Mouse (Mus musculus) neural tube, embryonic 11.5 days (tissue): ENCODE data around the gene Slc44a3. TPM values are rescaled to one million over a fixed set of nuclear protein-coding genes. Genes with fewer than 3 reads are reported as not detected.
"Not testable (repeated sequence)": the region's sequence is repeated elsewhere in the genome, so short reads cannot be mapped to it uniquely, and the experiment has no call there.

ENCODE experiments used
- ATAC-seq: fragments of 200-750 bp; cut with Nextera tagmentation; 2 replicates; pipeline ENCODE4 v1.8.0; 2017; ENCODE audit warnings: moderate number of reproducible peaks, mild to moderate bottlenecking, moderate TSS enrichment, moderate library complexity; ENCODE audit not compliant: insufficient read depth, low FRiP score, low TSS enrichment
- DNase-seq: peaks from one replicate; pipeline ENCODE4 v3.0.0-alpha.2; 2015; ENCODE audit warnings: low spot score
- H3K27ac ChIP-seq: fragments of 300-500 bp; sonication (generic); 2 replicates; pipeline ENCODE4 v1.5.1; 2014; ENCODE audit warnings: low read depth, mild to moderate bottlenecking, low read length
- H3K27me3 ChIP-seq: fragments of 300-500 bp; sonication (generic); 2 replicates; pipeline ENCODE4 v1.6.1; 2014; ENCODE audit warnings: mild to moderate bottlenecking, low read length, mixed read lengths; ENCODE audit not compliant: control insufficient read depth, insufficient read depth
- H3K36me3 ChIP-seq: fragments of 300-500 bp; sonication (generic); 2 replicates; pipeline ENCODE4 v1.6.1; 2014; ENCODE audit warnings: mild to moderate bottlenecking, low read length, moderate library complexity, mixed read lengths; ENCODE audit not compliant: control insufficient read depth, insufficient read depth
- H3K4me1 ChIP-seq: fragments of 300-500 bp; sonication (generic); 2 replicates; pipeline ENCODE4 v1.6.1; 2014; ENCODE audit warnings: low read length, mixed read lengths; ENCODE audit not compliant: control insufficient read depth, insufficient read depth
- H3K4me2 ChIP-seq: fragments of 300-500 bp; sonication (generic); 2 replicates; pipeline ENCODE4 v1.6.1; 2014; ENCODE audit warnings: low read depth, mild to moderate bottlenecking, moderate library complexity
- H3K4me3 ChIP-seq: fragments of 300-500 bp; sonication (generic); 2 replicates; pipeline ENCODE4 v1.5.1; 2014; ENCODE audit warnings: low read depth, low read length
- H3K9ac ChIP-seq: fragments of 300-500 bp; sonication (generic); 2 replicates; pipeline ENCODE4 v1.6.1; 2014; ENCODE audit warnings: mild to moderate bottlenecking, low read length
- H3K9me3 ChIP-seq: fragments of 300-500 bp; sonication (generic); 2 replicates; pipeline ENCODE4 v1.6.1; 2016; ENCODE audit warnings: low read length; ENCODE audit not compliant: control insufficient read depth
- WGBS: fragments of 180-500 bp; shearing (Covaris S2); extraction: QIAGEN DNeasy Blood & Tissue Kit; methylation state at CpG from one replicate; pipeline ENCODE4 v1.1.7; 2014; 5-methylcytosine and 5-hydroxymethylcytosine counted together
- polyA plus RNA-seq: library from polyadenylated mRNA; unstranded; fragments of >200 nt; fragmentation: Nextera tagmentation; extraction: Ambion mirVana; gene quantifications from 2 replicates; pipeline ENCODE4 v1.2.1, GENCODE M21; 2014

The Slc44a3 gene
- polyA plus RNA-seq, 1 experiment from 2014 or later = 0.31 TPM

DNA sequence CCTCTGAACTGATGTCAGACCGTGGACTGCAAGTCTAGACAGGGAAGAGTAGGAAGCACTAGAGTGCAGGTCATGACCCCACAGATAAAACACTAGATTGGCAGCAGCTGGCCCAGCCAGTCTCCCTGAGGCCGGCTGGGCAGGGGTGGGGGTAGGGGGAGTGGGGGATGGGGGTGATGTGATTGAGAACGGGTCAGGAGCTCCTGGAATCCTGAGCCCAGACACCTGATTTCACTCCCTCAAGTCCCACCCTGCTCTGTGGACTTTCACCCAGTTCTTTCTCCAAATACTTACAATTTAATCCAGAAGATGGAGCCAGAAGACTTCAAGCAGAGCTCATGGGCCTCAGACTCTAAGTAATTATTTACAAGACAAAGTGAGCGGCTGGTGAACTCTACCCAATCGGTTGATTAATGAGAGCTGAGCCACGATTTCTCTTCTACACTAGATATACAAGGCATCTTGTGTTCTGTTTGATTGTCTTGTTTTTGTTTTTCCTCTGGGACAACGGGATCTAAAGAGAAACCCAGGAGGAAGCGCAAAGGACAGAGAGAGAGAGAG lies 7.7 kb upstream of the Slc44a3 start:
- ATAC-seq = peak; percentile 75
- WGBS = 3% methylated on average over 8 of the region's 8 CpGs
- H3K9me3 ChIP-seq = no peaks in the 10 kb centered on the region
- peak overlapping the region; percentile 27; the same call in 1 of the 2 replicates for H3K27ac ChIP-seq
- peak; percentile 50 for DNase-seq
- peaks cover 12% of the 10 kb centered on the region; the same call in 1 of the 2 replicates for H3K4me1 ChIP-seq
- no peaks in the 10 kb centered on the region for H3K27me3 ChIP-seq
- H3K9ac ChIP-seq = no peak overlapping the region
- H3K4me3 ChIP-seq = no peak overlapping the region
- no peak overlapping the region for H3K4me2 ChIP-seq
- no peaks in the 10 kb centered on the region for H3K36me3 ChIP-seq

DNA sequence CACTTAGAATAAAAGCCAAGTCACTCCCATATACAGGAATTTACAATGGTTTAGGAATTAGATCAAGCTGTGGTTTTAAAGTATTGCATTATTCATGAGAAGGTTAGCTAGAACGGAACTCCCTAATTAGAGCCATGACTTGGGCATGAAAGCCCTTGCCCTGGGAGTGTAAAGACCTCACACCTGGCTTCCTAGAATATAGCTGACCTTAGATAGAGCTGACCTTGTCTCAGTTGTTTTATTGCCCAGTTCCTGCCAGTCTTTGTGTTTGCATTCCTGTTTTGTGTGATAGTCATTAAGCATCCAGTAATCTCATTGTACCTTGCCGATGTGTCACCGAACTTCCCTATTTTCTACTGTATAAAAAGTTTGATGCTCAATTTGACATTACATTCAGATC lies 6.6 kb upstream of the Slc44a3 start:
- not testable (repeated sequence) for H3K27me3 ChIP-seq, ATAC-seq, H3K9me3 ChIP-seq, DNase-seq, H3K4me2 ChIP-seq, H3K27ac ChIP-seq, H3K9ac ChIP-seq, H3K36me3 ChIP-seq, H3K4me3 ChIP-seq
- 70% methylated on average over 3 of the region's 3 CpGs for WGBS
- H3K4me1 ChIP-seq = peaks cover 12% of the 10 kb centered on the region; the same call in 1 of the 2 replicates

DNA sequence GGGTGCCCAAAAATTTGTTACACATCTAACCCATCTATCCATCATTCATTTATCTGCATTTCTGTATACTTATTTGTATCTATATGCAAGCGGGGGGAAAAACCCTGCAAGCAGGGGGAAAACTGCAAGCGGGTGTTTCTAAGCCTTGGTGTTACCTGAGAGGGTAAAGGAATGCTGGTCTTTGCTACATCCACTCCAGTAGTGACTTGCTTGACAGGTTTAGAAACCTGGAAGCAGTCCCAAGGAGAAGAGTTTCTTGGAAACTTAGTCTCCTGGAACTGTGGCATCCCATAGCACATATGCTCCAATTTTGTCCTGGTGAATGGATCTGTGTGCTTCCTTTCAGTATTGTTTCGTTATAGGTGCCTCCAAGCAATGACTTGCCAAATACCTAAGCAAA lies 5.8 kb upstream of the Slc44a3 start:
- Histone ChIP-seq H3K4me2 (no peak overlapping the region), H3K36me3 (no peaks in the 10 kb centered on the region), H3K27me3 (0 out of 2 replicates have a peak, but pooled peaks cover 1% of the 10 kb centered on the region), H3K4me3 (no peak overlapping the region), H3K27ac (no peak overlapping the region), H3K4me1 (peaks cover 12% of the 10 kb centered on the region; the same call in 1 of the 2 replicates), H3K9me3 (no peaks in the 10 kb centered on the region), H3K9ac (no peak overlapping the region)
- WGBS = 95% methylated on average over 3 of the region's 3 CpGs
- DNase-seq (no peak), ATAC-seq (no peak)

DNA sequence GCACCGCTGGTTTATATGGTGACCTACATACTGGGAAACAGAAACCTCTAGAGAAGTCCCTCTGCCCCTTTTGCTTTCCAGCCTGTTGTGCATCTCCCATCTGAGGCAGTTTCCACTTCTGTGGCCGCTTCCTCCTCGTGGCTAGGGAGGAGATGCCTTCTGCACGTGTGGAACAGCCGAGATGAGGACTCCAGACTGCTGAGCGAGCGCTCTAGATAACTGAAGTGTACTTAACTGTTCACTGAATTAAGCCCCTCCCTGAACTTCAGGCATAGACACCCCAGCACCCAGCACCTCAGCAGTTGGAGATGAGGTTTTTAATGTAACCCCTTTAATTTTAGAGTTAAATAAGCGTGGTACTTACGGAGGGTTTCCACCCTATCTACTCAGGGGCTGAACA lies 4.6 kb upstream of the Slc44a3 start:
- Histone ChIP-seq H3K9me3 (no peaks in the 10 kb centered on the region), H3K9ac (no peak overlapping the region), H3K36me3 (no peaks in the 10 kb centered on the region), H3K4me1 (peaks cover 17% of the 10 kb centered on the region), H3K27me3 (peaks cover 9% of the 10 kb centered on the region), H3K4me2 (no peak overlapping the region), H3K27ac (no peak overlapping the region), H3K4me3 (no peak overlapping the region)
- ATAC-seq = no peak
- WGBS = 79% methylated on average over 9 of the region's 9 CpGs
- DNase-seq = no peak

DNA sequence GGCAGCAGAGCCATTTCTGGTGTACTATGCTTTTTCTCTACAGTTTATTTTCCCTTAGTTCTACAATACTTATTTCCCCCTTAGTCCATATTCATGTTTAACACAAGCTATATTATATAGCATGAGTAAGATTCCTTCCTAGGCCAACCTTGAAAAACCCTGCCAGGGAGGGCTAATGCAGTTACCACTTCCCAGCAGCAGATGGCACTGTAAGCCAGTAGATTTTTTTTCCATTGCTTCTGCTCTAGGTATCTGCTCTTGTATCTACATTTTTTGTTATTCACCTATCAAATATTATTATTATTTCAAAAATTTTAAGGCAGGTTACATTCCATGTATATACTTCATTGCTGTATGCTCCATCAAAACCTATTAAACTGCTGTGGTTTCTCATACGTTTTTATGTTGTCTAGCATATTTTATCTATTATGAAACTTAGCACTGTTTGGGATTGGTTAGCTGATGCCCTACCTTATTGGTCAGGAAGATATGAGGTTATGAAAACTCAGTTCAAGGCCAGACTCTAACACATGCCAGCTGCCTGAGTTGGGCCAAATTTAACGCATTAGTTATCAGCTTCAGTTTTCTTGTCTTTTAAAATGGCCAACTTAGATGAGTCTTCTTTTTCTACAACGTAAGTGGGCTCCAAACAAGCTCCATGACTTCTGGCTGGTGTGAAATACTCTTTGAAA lies 3.8 kb upstream of the Slc44a3 start:
- Histone ChIP-seq H3K36me3 (no peaks in the 10 kb centered on the region), H3K9ac (no peak overlapping the region), H3K4me2 (no peak overlapping the region), H3K4me1 (peaks cover 22% of the 10 kb centered on the region), H3K4me3 (no peak overlapping the region), H3K27me3 (peaks cover 12% of the 10 kb centered on the region), H3K27ac (no peak overlapping the region), H3K9me3 (no peaks in the 10 kb centered on the region)
- ATAC-seq = no peak
- 95% methylated on average over 3 of the region's 3 CpGs for WGBS
- peak; percentile 74 for DNase-seq

DNA sequence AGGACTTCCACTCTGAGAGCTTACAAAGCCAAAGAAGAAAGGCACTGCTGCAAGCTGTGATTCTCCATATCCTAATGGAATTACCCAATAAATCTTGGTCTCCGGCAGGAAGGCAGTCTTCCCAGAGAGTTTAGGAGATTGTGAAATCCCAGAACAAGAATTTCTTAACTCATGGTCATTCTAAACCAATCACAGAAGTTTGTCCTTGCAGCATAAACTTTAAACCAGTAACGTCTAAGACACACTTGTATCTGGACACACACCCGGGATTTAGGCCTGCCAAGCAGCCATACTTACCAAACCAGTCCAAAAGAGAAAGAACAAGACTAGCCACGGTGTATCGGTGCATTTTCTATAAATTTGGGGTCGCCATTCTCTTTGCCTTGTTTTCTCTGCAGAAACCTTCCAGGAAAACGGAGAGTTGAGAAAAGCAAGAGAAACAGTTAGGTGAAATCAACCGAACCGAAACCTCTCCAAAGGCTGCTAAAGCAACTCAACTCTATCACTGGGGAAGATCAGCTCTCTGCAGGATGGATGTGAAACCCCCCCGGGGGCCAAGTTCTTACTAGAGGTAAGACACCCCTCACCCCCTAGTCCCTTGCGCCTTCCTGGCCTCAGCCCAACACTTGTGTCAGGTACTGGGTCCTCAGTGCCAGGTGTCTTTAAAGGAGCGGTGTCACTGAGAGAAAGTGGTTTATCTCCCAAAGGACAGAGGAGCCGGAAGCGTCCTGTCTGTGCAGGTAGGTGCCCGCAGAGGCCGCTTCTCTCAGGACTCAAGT lies 645 bp downstream of the Slc44a3 start:
- WGBS = 41% methylated on average over 16 of the region's 16 CpGs
- Histone ChIP-seq H3K27me3 (peaks cover 12% of the 10 kb centered on the region), H3K27ac (no peak overlapping the region), H3K36me3 (no peaks in the 10 kb centered on the region), H3K4me3 (0 out of 2 replicates have a peak overlapping the region, but pooled peaks have one; percentile 16), H3K9ac (no peak overlapping the region), H3K4me2 (peak overlapping the region; percentile 42), H3K9me3 (no peaks in the 10 kb centered on the region), H3K4me1 (peaks cover 21% of the 10 kb centered on the region)
- no peak for ATAC-seq
- no peak for DNase-seq

DNA sequence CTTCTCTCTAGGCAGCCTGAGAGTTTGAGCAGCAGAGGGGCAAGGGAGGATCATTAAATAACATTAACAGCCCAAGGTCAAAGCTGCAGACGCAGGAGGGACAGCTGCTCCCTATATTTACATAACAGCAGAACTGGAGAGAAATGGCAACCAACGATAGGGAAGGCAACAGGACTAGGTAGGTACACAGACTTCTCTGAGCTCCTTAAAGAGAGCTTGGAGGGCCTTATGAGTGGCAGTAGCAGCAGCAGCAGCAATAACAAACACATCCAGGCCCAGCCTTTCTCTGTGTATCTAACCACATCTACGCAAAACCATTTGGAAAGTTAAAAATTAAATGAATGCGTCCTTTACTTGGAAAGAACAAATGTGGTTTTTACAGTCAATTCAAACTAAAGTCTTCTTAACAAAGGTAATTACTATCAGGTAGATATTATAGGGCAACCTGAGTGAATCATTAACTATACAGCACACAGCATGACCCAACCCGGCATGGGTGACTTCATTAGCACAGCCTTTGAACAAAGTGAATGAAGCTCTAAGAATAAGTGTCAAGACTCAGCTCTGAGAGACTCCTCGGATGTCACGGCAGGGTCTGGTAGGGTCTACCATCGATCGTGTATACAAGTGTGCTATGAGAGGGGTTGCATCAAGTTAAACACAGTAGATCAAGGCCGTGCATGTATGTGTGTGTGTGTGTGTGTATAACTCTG lies 1.5 kb downstream of the Slc44a3 start:
- Histone ChIP-seq H3K27ac (no peak overlapping the region), H3K4me1 (peaks cover 21% of the 10 kb centered on the region), H3K9ac (no peak overlapping the region), H3K36me3 (no peaks in the 10 kb centered on the region), H3K27me3 (peaks cover 12% of the 10 kb centered on the region), H3K9me3 (no peaks in the 10 kb centered on the region), H3K4me3 (no peak overlapping the region), H3K4me2 (no peak overlapping the region)
- DNase-seq (peak; percentile 27), ATAC-seq (peak; percentile 22; the same call in 1 of the 2 replicates)
- WGBS = 36% methylated on average over 10 of the region's 10 CpGs
